Mouse (Mus musculus) kidney, adult 2 months (tissue): ENCODE data around the gene Tm7sf3.

Experiments
- CTCF ChIP-seq: fragments of 200-500 bp; conservative IDR thresholded peaks from 2 replicates; pipeline ENCODE4 v1.5.1; 2011; ENCODE audit warnings: low read depth, mild to moderate bottlenecking, control low read depth, low read length, moderate library complexity, mixed read lengths; ENCODE audit not compliant: insufficient read depth, insufficient read length
- POLR2A ChIP-seq: fragments of 200-500 bp; IDR thresholded peaks from one replicate; pipeline ENCODE4 v1.6.1; 2011; ENCODE audit warnings: low read depth, low read length, control low read depth

DNA sequence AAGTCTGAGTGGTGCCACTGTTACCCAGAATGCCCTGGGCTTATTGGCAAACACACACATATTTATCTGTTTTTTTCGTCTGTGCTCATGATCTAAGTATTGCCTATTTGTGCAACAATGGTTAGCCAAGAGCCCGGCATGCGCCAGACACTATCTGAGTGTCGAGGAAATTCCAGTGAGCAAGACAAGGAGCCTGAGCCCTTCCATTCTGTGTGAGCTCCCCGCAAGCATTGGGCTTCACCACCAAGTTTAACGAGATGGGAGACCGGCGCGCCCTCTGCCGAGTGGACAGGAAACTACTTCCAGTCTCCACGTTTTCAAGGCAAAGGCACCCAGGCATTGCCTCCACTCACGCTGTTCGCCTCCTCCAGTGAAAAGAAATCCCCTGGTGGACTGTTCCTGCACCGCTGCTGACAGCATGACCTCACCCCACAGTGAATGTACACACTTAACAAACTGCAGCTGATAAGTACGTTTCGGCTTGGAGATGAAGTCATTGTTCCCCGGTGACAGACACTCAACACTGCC, 43.2 kb upstream of the Tm7sf3 start:
- TF ChIP-seq CTCF (peak; percentile 29; the same call in 1 of the 2 replicates), POLR2A (no peak)
